Mouse (Mus musculus): ENCODE measurements at regions not wholly inside any gene's neighbourhood (a gene's known extent, or its start where the extent isn't known, plus 50 kb on each side); places are given as distances from the start of the nearest gene placed in this dataset.

GRCm38 (mm10) chr12:7662027-7662426 is 315.4 kb upstream of the Apob start:
- DNase-seq: no peak

- no peak for DNase-seq
These were observed 307.3 kb upstream of the Apob start for GRCm38 (mm10) chr12:7670114-7670513.

- DNase-seq: no peak
These were observed 306.9 kb upstream of the Apob start for GRCm38 (mm10) chr12:7670561-7670960.

GRCm38 (mm10) chr12:7691996-7692395 is 285.5 kb upstream of the Apob start:
- DNase-seq: peak; percentile 13

GRCm38 (mm10) chr12:7698324-7698944 is 279.0 kb upstream of the Apob start:
- no peak for DNase-seq

- DNase-seq: no peak
These were observed 268.3 kb upstream of the Apob start for GRCm38 (mm10) chr12:7709102-7709501.

- no peak for DNase-seq
These were observed 267.6 kb upstream of the Apob start for GRCm38 (mm10) chr12:7709872-7710271.

- DNase-seq: no peak
These were observed 262.4 kb upstream of the Apob start for GRCm38 (mm10) chr12:7715091-7715490.

- no peak for DNase-seq
These were observed 258.9 kb upstream of the Apob start for GRCm38 (mm10) chr12:7718556-7718955.

- no peak for DNase-seq
These were observed 258.4 kb upstream of the Apob start for GRCm38 (mm10) chr12:7719080-7719479.

GRCm38 (mm10) chr12:7724992-7725391 is 252.5 kb upstream of the Apob start:
- no peak for DNase-seq

GRCm38 (mm10) chr12:7738020-7738419 is 239.4 kb upstream of the Apob start:
- DNase-seq: no peak

- no peak for DNase-seq
These were observed 238.7 kb upstream of the Apob start for GRCm38 (mm10) chr12:7738629-7739351.

GRCm38 (mm10) chr12:7739352-7739994 is 238.0 kb upstream of the Apob start:
- no peak for DNase-seq

- DNase-seq: no peak
These were observed 230.7 kb upstream of the Apob start for GRCm38 (mm10) chr12:7746708-7747107.

- peak; percentile 10 for DNase-seq
These were observed 227.9 kb upstream of the Apob start for GRCm38 (mm10) chr12:7749319-7750238.

- no peak for DNase-seq
These were observed 222.6 kb upstream of the Apob start for GRCm38 (mm10) chr12:7754861-7755260.

GRCm38 (mm10) chr12:7764795-7765697 is 212.4 kb upstream of the Apob start:
- no peak for DNase-seq

- DNase-seq: no peak
These were observed 203.3 kb upstream of the Apob start for GRCm38 (mm10) chr12:7774127-7774526.

- no peak for DNase-seq
These were observed 201.1 kb upstream of the Apob start for GRCm38 (mm10) chr12:7776335-7776734.
